Mouse (Mus musculus) MEL (cell line): ENCODE results near the gene Zfp661. TPM values are rescaled to one million over a fixed set of nuclear protein-coding genes. Genes with fewer than 3 reads are reported as not detected.

ENCODE experiments used
- DNase-seq: peaks from one replicate; pipeline ENCODE4 v3.0.0; 2011; ENCODE audit warnings: low read depth, low spot score
- H3K27ac ChIP-seq: 2 replicates; pipeline ENCODE4 v1.5.1; 2012; ENCODE audit warnings: low read depth, mild to moderate bottlenecking, control low read depth, low read length, moderate library complexity; ENCODE audit not compliant: control insufficient read depth
- H3K27me3 ChIP-seq, 2 experiments: fragments of 150-350 bp in 1 of 2; sonication (generic) in 1 of 2; 2 replicates each; pipeline ENCODE4 v1.6.1; 2012; ENCODE audit warnings: low read length in 2 of 2, mild to moderate bottlenecking in 2 of 2, improper control_type of control experiment in 1 of 2, moderate library complexity in 1 of 2; ENCODE audit not compliant: insufficient read depth in 2 of 2, control insufficient read depth in 1 of 2
- H3K36me3 ChIP-seq, 2 experiments: 2 replicates each; pipeline ENCODE4 v1.6.1; 2012 to 2014; ENCODE audit warnings: low read length in 2 of 2, improper control_type of control experiment in 1 of 2, inconsistent platforms in 1 of 2, mild to moderate bottlenecking in 1 of 2; ENCODE audit not compliant: insufficient read depth in 2 of 2, control insufficient read depth in 1 of 2
- H3K4me1 ChIP-seq, 2 experiments: fragments of 150-350 bp in 1 of 2; sonication (generic) in 1 of 2; 2 replicates each; pipeline ENCODE4 v1.6.1; 2012; ENCODE audit warnings: low read length in 2 of 2, improper control_type of control experiment in 1 of 2, mild to moderate bottlenecking in 1 of 2; ENCODE audit not compliant: insufficient read depth in 2 of 2, control insufficient read depth in 1 of 2
- H3K4me3 ChIP-seq, 2 experiments: fragments of 150-350 bp in 1 of 2; sonication (generic) in 1 of 2; 2 replicates each; pipeline ENCODE4 v1.5.1; 2012; ENCODE audit warnings: low read depth in 2 of 2, low read length in 2 of 2, mild to moderate bottlenecking in 2 of 2, moderate library complexity in 2 of 2, control low read depth in 1 of 2, improper control_type of control experiment in 1 of 2; ENCODE audit not compliant: control insufficient read depth in 1 of 2, insufficient read depth in 1 of 2
- H3K79me2 ChIP-seq: 2 replicates; pipeline ENCODE4 v1.6.1; 2012; ENCODE audit warnings: mild to moderate bottlenecking, low read length, moderate library complexity; ENCODE audit not compliant: control insufficient read depth, poor library complexity, insufficient read depth
- H3K9ac ChIP-seq: 2 replicates; pipeline ENCODE4 v1.6.1; 2012; ENCODE audit warnings: low read depth, mild to moderate bottlenecking, control low read depth, low read length, moderate library complexity; ENCODE audit not compliant: control insufficient read depth, poor library complexity, severe bottlenecking
- H3K9me3 ChIP-seq: fragments of 150-350 bp; sonication (generic); replicated peaks from 2 replicates; pipeline ENCODE4 v1.6.1; 2012; ENCODE audit warnings: mild to moderate bottlenecking, low read length, improper control_type of control experiment, moderate library complexity; ENCODE audit not compliant: insufficient read depth
- BHLHE40 ChIP-seq: IDR thresholded peaks from 2 replicates; pipeline ENCODE4 v1.6.1; 2012; ENCODE audit warnings: low read depth, mild to moderate bottlenecking, inconsistent platforms, low read length, improper control_type of control experiment, borderline replicate concordance
- CHD2 ChIP-seq: IDR thresholded peaks from 2 replicates; pipeline ENCODE4 v1.6.1; 2011; ENCODE audit warnings: low read length, improper control_type of control experiment
- ELF1 ChIP-seq: IDR thresholded peaks from 2 replicates; pipeline ENCODE4 v1.6.1; 2014; ENCODE audit warnings: low read depth, mild to moderate bottlenecking, inconsistent platforms, low read length, improper control_type of control experiment, moderate library complexity
- ETS1 ChIP-seq: IDR thresholded peaks from 2 replicates; pipeline ENCODE4 v1.6.1; 2012; ENCODE audit warnings: low read depth, mild to moderate bottlenecking, inconsistent platforms, low read length, improper control_type of control experiment, moderate library complexity
- GABPA ChIP-seq: IDR thresholded peaks from 2 replicates; pipeline ENCODE4 v1.6.1; 2012; ENCODE audit warnings: low read depth, mild to moderate bottlenecking, inconsistent platforms, low read length, improper control_type of control experiment, moderate library complexity
- GATA1 ChIP-seq: IDR thresholded peaks from 2 replicates; pipeline ENCODE4 v1.6.1; 2011; ENCODE audit warnings: low read depth, low read length, improper control_type of control experiment
- HCFC1 ChIP-seq: IDR thresholded peaks from 2 replicates; pipeline ENCODE4 v1.6.1; 2012; ENCODE audit warnings: low read depth, mild to moderate bottlenecking, inconsistent platforms, low read length, improper control_type of control experiment, moderate library complexity
- JUND ChIP-seq: IDR thresholded peaks from 2 replicates; pipeline ENCODE4 v1.6.1; 2011; ENCODE audit warnings: low read depth, mild to moderate bottlenecking, improper control_type of control experiment, low read length
- KAT2A ChIP-seq: conservative IDR thresholded peaks from 2 replicates; pipeline ENCODE4 v1.6.1; 2012; ENCODE audit warnings: low read depth, low read length, improper control_type of control experiment, inconsistent platforms
- MAFK ChIP-seq: IDR thresholded peaks from 2 replicates; pipeline ENCODE4 v1.6.1; 2011; ENCODE audit warnings: low read depth, mild to moderate bottlenecking, low read length, improper control_type of control experiment, borderline replicate concordance
- MAX ChIP-seq: IDR thresholded peaks from 2 replicates; pipeline ENCODE4 v1.6.1; 2011; ENCODE audit warnings: low read length, improper control_type of control experiment
- MEF2A ChIP-seq: IDR thresholded peaks from 2 replicates; pipeline ENCODE4 v1.6.1; 2014; ENCODE audit warnings: low read depth, mild to moderate bottlenecking, inconsistent platforms, low read length, improper control_type of control experiment; ENCODE audit not compliant: poor library complexity, insufficient replicate concordance, severe bottlenecking; ENCODE audit errors: extremely low read depth
- MXI1 ChIP-seq: IDR thresholded peaks from 2 replicates; pipeline ENCODE4 v1.6.1; 2011; ENCODE audit warnings: mild to moderate bottlenecking, low read depth, low read length, improper control_type of control experiment
- MYB ChIP-seq: IDR thresholded peaks from 2 replicates; pipeline ENCODE4 v1.6.1; 2011; ENCODE audit warnings: mild to moderate bottlenecking, low read depth, low read length, improper control_type of control experiment
- MYC ChIP-seq: IDR thresholded peaks from 2 replicates; pipeline ENCODE4 v1.6.1; 2011; ENCODE audit warnings: low read depth, mild to moderate bottlenecking, low read length, improper control_type of control experiment, moderate library complexity
- NRF1 ChIP-seq: IDR thresholded peaks from 2 replicates; pipeline ENCODE4 v1.6.1; 2014; ENCODE audit warnings: low read depth, mild to moderate bottlenecking, inconsistent platforms, low read length, improper control_type of control experiment, moderate library complexity; ENCODE audit not compliant: poor library complexity, insufficient read depth, severe bottlenecking
- POLR2A ChIP-seq, 2 experiments: IDR thresholded peaks; 2 replicates each; pipeline ENCODE4 v1.6.1; 2011 to 2012; ENCODE audit warnings: low read length in 2 of 2, mild to moderate bottlenecking in 2 of 2, control low read depth in 1 of 2, improper control_type of control experiment in 1 of 2, low read depth in 1 of 2, moderate library complexity in 1 of 2; ENCODE audit not compliant: control insufficient read depth in 1 of 2, insufficient read depth in 1 of 2, poor library complexity in 1 of 2
- POLR2AphosphoS2 ChIP-seq: IDR thresholded peaks from 2 replicates; pipeline ENCODE4 v1.6.1; 2011; ENCODE audit warnings: low read length, improper control_type of control experiment
- POLR2AphosphoS5 ChIP-seq: IDR thresholded peaks from 2 replicates; pipeline ENCODE4 v1.6.1; 2012; ENCODE audit warnings: low read depth, borderline replicate concordance, mild to moderate bottlenecking, inconsistent platforms, low read length, moderate library complexity, mixed read lengths
- RAD21 ChIP-seq: IDR thresholded peaks from 2 replicates; pipeline ENCODE4 v1.6.1; 2011; ENCODE audit warnings: mild to moderate bottlenecking, low read depth, low read length, improper control_type of control experiment
- SIN3A ChIP-seq: IDR thresholded peaks from 2 replicates; pipeline ENCODE4 v1.6.1; 2012; ENCODE audit warnings: low read length, improper control_type of control experiment, inconsistent platforms
- TAL1 ChIP-seq: IDR thresholded peaks from 2 replicates; pipeline ENCODE4 v1.6.1; 2012; ENCODE audit warnings: mild to moderate bottlenecking, inconsistent platforms, low read length, moderate library complexity, mixed read lengths
- TBP ChIP-seq: IDR thresholded peaks from 2 replicates; pipeline ENCODE4 v1.8.0; 2011; ENCODE audit warnings: low read depth, low read length, improper control_type of control experiment
- TCF12 ChIP-seq: IDR thresholded peaks from 2 replicates; pipeline ENCODE4 v1.6.1; 2014; ENCODE audit warnings: low read depth, mild to moderate bottlenecking, inconsistent platforms, low read length, improper control_type of control experiment, moderate library complexity
- USF2 ChIP-seq, 2 experiments: IDR thresholded peaks; 2 replicates each; pipeline ENCODE4 v1.6.1; 2011 to 2012; ENCODE audit warnings: improper control_type of control experiment in 2 of 2, low read length in 2 of 2, borderline replicate concordance in 1 of 2, inconsistent platforms in 1 of 2, low read depth in 1 of 2, mild to moderate bottlenecking in 1 of 2; ENCODE audit not compliant: insufficient read depth in 1 of 2
- ZMIZ1 ChIP-seq: IDR thresholded peaks from 2 replicates; pipeline ENCODE4 v1.6.1; 2012; ENCODE audit warnings: low read depth, mild to moderate bottlenecking, inconsistent platforms, low read length, improper control_type of control experiment, moderate library complexity
- polyA plus RNA-seq, 2 experiments: library from polyadenylated mRNA; stranded (reverse) in 1 of 2; unstranded in 1 of 2; fragments of >175 nt in 1 of 2; fragments of >200 nt in 1 of 2; gene quantifications; 2 replicates each; pipeline versions ENCODE4 v1.2.1 to v1.2.4; 2012; ENCODE audit warnings: low replicate concordance in 2 of 2, low read depth in 1 of 2; ENCODE audit not compliant: insufficient read length in 2 of 2, insufficient read depth in 1 of 2, missing spikeins in 1 of 2
- total RNA-seq: library from RNA; depleted of rRNA; stranded (reverse); fragments of 300-350 nt; gene quantifications from 2 replicates; pipeline ENCODE4 v1.2.3, GENCODE M21; 2012

Gene Zfp661
- total and polyA plus RNA-seq, 3 experiments: 4.2 to 5.9 TPM; not detected in 1

- TF ChIP-seq GABPA (no peak), MXI1 (no peak), BHLHE40 (no peak), JUND (no peak)
- Histone ChIP-seq H3K79me2 (peaks cover 24% of the 10 kb centered on the region), H3K4me1 (peaks cover 0 to 21% of the 10 kb centered on the region in 2 experiments; a peak in 3 of 4 replicates), H3K4me3 (no peak overlapping the region), H3K27me3 (no peaks in the 10 kb centered on the region), H3K27ac (no peak overlapping the region), H3K9me3 (no peaks in the 10 kb centered on the region), H3K9ac (no peak overlapping the region), H3K36me3 (peaks cover 0 to 11% of the 10 kb centered on the region in 2 experiments)
- no peak for DNase-seq
Measured at GRCm38 (mm10) chr2:127588897-127589296, 2.0 kb upstream of the Zfp661 start.

DNA sequence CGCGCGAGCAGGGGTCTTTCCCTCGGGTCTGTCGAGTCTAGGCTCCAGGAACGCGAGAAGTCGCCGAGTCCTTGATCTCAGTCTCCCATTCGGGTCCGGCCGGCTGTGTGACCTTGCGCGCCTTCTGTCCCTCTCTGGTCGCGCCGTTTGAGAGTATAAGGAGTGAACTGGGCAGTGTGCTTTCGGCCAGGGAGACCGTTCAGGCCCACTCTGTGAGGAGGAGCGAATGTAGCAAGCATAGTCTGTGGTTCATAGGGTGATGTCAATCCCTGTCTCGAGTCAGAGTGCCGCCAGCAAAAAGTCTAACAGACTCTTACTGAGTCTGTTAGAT is 585 bp upstream of the Zfp661 start:
- peaks cover 24% of the 10 kb centered on the region for H3K79me2 ChIP-seq
- H3K27ac ChIP-seq: peak overlapping the region; percentile 86
- H3K4me3 ChIP-seq: peak overlapping the region; percentile 82 to 87
- H3K9ac ChIP-seq: peak overlapping the region; percentile 90
- no peak for TF ChIP-seq MYB
- TF ChIP-seq SIN3A: 0 out of 2 replicates have a peak, but pooled peaks have one; percentile 58
- H3K27me3 ChIP-seq: no peaks in the 10 kb centered on the region
- DNase-seq: no peak
- peaks cover 0 to 26% of the 10 kb centered on the region in 2 experiments; a peak in 3 of 4 replicates for H3K4me1 ChIP-seq
- no peaks in the 10 kb centered on the region for H3K9me3 ChIP-seq
- H3K36me3 ChIP-seq: peaks cover 0 to 15% of the 10 kb centered on the region in 2 experiments; a peak in 3 of 4 replicates

DNA sequence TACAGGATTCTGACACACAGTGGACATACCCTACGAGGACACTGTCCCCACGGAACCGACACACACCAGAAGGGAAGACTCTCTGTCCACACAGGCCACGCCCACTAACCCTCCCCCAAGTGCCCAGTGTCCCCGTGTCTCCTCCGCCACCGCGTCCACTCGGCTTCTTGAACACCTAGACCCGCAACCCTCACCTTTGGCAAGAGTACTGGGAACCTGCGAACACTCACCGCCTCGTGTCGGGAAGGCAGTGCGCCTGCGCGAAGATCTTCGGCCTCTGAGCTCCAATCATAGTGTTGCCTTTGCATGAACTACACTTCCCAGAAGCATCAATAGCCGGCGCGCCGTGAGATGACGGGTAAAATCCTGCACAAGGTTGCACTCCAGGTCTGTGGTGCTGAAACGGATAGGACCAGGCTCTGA is 2.4 kb downstream of the Zfp661 start:
- Histone ChIP-seq H3K27ac (no peak overlapping the region), H3K4me3 (peak overlapping the region; percentile 62 to 86), H3K36me3 (peaks cover 0 to 15% of the 10 kb centered on the region in 2 experiments; a peak in 2 of 4 replicates), H3K9me3 (no peaks in the 10 kb centered on the region), H3K27me3 (no peaks in the 10 kb centered on the region), H3K9ac (peak overlapping the region; percentile 60), H3K4me1 (peaks cover 0 to 26% of the 10 kb centered on the region in 2 experiments; a peak in 3 of 4 replicates), H3K79me2 (peaks cover 19% of the 10 kb centered on the region)
- peak; percentile 97 for DNase-seq
- peak; percentile 67; the same call in 1 of the 2 replicates for TF ChIP-seq ELF1
- TF ChIP-seq TAL1: no peak
- TF ChIP-seq POLR2AphosphoS2: peak; percentile 84
- peak; percentile 84 to 92 for TF ChIP-seq POLR2A (IDR thresholded peaks at IDR 0.05; ENCODE audit: control insufficient read depth in 1 of 2, insufficient read depth in 1 of 2, low read depth in 1 of 2, low read length in 2 of 2, poor library complexity in 1 of 2)
- TF ChIP-seq GATA1: 0 out of 2 replicates have a peak, but pooled peaks have one; percentile 6
- TF ChIP-seq KAT2A: peak; percentile 94
- TF ChIP-seq TCF12: 0 out of 2 replicates have a peak, but pooled peaks have one; percentile 14
- TF ChIP-seq MAFK: no peak
- no peak for TF ChIP-seq USF2 (IDR thresholded peaks at IDR 0.05; ENCODE audit: borderline replicate concordance in 1 of 2, insufficient read depth in 1 of 2, low read depth in 1 of 2, low read length in 2 of 2)
- peak; percentile 67 for TF ChIP-seq ZMIZ1
- peak; percentile 98 for TF ChIP-seq MXI1
- TF ChIP-seq CHD2: no peak
- peak; percentile 82 for TF ChIP-seq TBP
- TF ChIP-seq MYC: peak; percentile 71; the same call in 1 of the 2 replicates
- peak; percentile 99 for TF ChIP-seq SIN3A
- TF ChIP-seq ETS1: no peak
- peak; percentile 93 for TF ChIP-seq NRF1
- no peak for TF ChIP-seq POLR2AphosphoS5
- TF ChIP-seq MAX: peak; percentile 87
- no peak for TF ChIP-seq JUND
- no peak for TF ChIP-seq MEF2A
- TF ChIP-seq RAD21: no peak
- peak; percentile 100 for TF ChIP-seq HCFC1
